8 mouse cellular contexts compared by ENCODE assay signal in genomic region chr2:130838131-130838530, GRCm38 (mm10).
A peak's percentile ranks its signal among the peaks of the same experiment; 100 is the strongest.
DNase-seq lines count a peak whose midpoint lies in the region; ATAC-seq and TF ChIP-seq lines count a peak whose summit lies in the region.

No protein-coding gene starts in this region.

- no peak for TF ChIP-seq CTCF in liver, embryonic 14.5 days (IDR thresholded peaks at IDR 0.05; ENCODE audit: low read depth)

- H3K27ac ChIP-seq in heart, embryonic 10.5 days = 0 out of 2 replicates have a peak overlapping the region, but pooled peaks have one; percentile 22
- peak overlapping the region; percentile 97; the same call in 1 of the 2 replicates for H3K27ac ChIP-seq in forebrain, embryonic 15.5 days (replicated peaks)
- H3K27ac ChIP-seq in liver, embryonic 14.5 days = no peak overlapping the region

- peak overlapping the region; percentile 95 for H3K4me3 ChIP-seq in heart, embryonic 10.5 days
- H3K4me3 ChIP-seq in forebrain, embryonic 15.5 days = peak overlapping the region; percentile 74
- H3K4me3 ChIP-seq in liver, embryonic 14.5 days (ENCODE audit: insufficient read depth in 1 of 2, low read depth in 2 of 2, low read length in 2 of 2) = no peak overlapping the region

- peaks cover 31% of the 10 kb centered on the region for H3K36me3 ChIP-seq in heart, embryonic 10.5 days
- H3K36me3 ChIP-seq in forebrain, embryonic 15.5 days = peaks cover 12% of the 10 kb centered on the region; the same call in 1 of the 2 replicates
- no peaks in the 10 kb centered on the region for H3K36me3 ChIP-seq in liver, embryonic 14.5 days (replicated peaks; ENCODE audit: control insufficient read depth, insufficient read depth, low read depth)

- H3K4me2 ChIP-seq in forebrain, embryonic 15.5 days (replicated peaks) = peak overlapping the region; percentile 51
- H3K4me2 ChIP-seq in liver, embryonic 14.5 days (ENCODE audit: low read depth) = 0 out of 2 replicates have a peak overlapping the region, but pooled peaks have one; percentile 94

- no peaks in the 10 kb centered on the region for H3K9me3 ChIP-seq in heart, embryonic 10.5 days
- no peaks in the 10 kb centered on the region for H3K9me3 ChIP-seq in forebrain, embryonic 15.5 days
- no peaks in the 10 kb centered on the region for H3K9me3 ChIP-seq in liver, embryonic 14.5 days (ENCODE audit: control insufficient read depth, low read length)

- H3K27me3 ChIP-seq in heart, embryonic 10.5 days (ENCODE audit: insufficient read depth, poor library complexity, severe bottlenecking) = no peaks in the 10 kb centered on the region
- no peaks in the 10 kb centered on the region for H3K27me3 ChIP-seq in forebrain, embryonic 15.5 days
- no peaks in the 10 kb centered on the region for H3K27me3 ChIP-seq in liver, embryonic 14.5 days (ENCODE audit: control insufficient read depth, insufficient read depth, low read length)

- 64% methylated on average over 1 of the region's 1 CpGs for WGBS in heart, embryonic 10.5 days
- 81% methylated on average over 1 of the region's 1 CpGs for WGBS in forebrain, embryonic 15.5 days
- 81% methylated on average over 1 of the region's 1 CpGs for WGBS in liver, embryonic 14.5 days (ENCODE audit: insufficient replicate concordance)

- peak overlapping the region; percentile 92 for H3K9ac ChIP-seq in forebrain, embryonic 15.5 days (replicated peaks)
- H3K9ac ChIP-seq in liver, embryonic 14.5 days (replicated peaks) = no peak overlapping the region

- TF ChIP-seq EP300 in liver, embryonic 14.5 days (IDR thresholded peaks at IDR 0.05; ENCODE audit: low read depth) = no peak

- DNase-seq in heart, embryonic 10.5 days (ENCODE audit: low spot score) = no peak
- no peak for DNase-seq in heart, adult 9 months (ENCODE audit: low spot score in 2 of 2)
- peak; percentile 56 for DNase-seq in brain, adult 2 months (ENCODE audit: low read depth, low spot score)
- DNase-seq in liver, embryonic 14.5 days (ENCODE audit: low read depth in 3 of 3, low spot score in 3 of 3) = no peak
- DNase-seq in spleen, postnatal 36 days (ENCODE audit: low spot score in 2 of 2) = no peak
- no peak for DNase-seq in c-Kit-positive CD71-positive TER-119-positive erythroid progenitor cells, embryonic 14.5 days (ENCODE audit: low spot score)

- ATAC-seq in forebrain, embryonic 15.5 days (replicated peaks) = no peak
- ATAC-seq in liver, embryonic 14.5 days (ENCODE audit: insufficient read depth) = no peak
- no peak for ATAC-seq in erythroblast, adult 5-6 weeks (replicated peaks; ENCODE audit: low FRiP score, poor library complexity, severe bottlenecking)

- peaks cover 31% of the 10 kb centered on the region for H3K4me1 ChIP-seq in heart, embryonic 10.5 days
- peaks cover 40% of the 10 kb centered on the region for H3K4me1 ChIP-seq in forebrain, embryonic 15.5 days
- peaks cover 2 to 19% of the 10 kb centered on the region in 2 experiments; a peak in 3 of 4 replicates for H3K4me1 ChIP-seq in liver, embryonic 14.5 days (replicated peaks; ENCODE audit: control insufficient read depth in 2 of 2, insufficient read depth in 2 of 2, low read length in 1 of 2)

Comparison
In these comparisons a context has a peak if more than half of its experiments do, and no peak if none do; other contexts are left out.
1. H3K4me3 ChIP-seq: peak in heart, embryonic 10.5 days (single experiment) and forebrain, embryonic 15.5 days (single experiment); none in liver, embryonic 14.5 days (0 of 2).